Mouse (Mus musculus) ES-E14 (cell line): ENCODE results near the gene Unc5cl. TPM values are rescaled to one million over a fixed set of nuclear protein-coding genes. Genes with fewer than 3 reads are reported as not detected.

Source experiments
- DNase-seq: peaks from one replicate; pipeline ENCODE4 v3.0.0-alpha.2; 2013; ENCODE audit warnings: low read depth, low spot score
- H3K27ac ChIP-seq: 2 replicates; pipeline ENCODE4 v1.5.1; 2012; ENCODE audit warnings: low read depth, mild to moderate bottlenecking, low read length, moderate library complexity, mixed read lengths; ENCODE audit not compliant: poor library complexity, insufficient read depth, severe bottlenecking
- H3K36me3 ChIP-seq: 2 replicates; pipeline ENCODE4 v1.6.1; 2012; ENCODE audit warnings: mild to moderate bottlenecking, low read length, moderate library complexity, mixed read lengths; ENCODE audit not compliant: control insufficient read depth, poor library complexity, insufficient read depth, severe bottlenecking
- H3K4me1 ChIP-seq, 2 experiments: fragments of 150-350 bp in 1 of 2; sonication (generic) in 1 of 2; 2 replicates each; pipeline ENCODE4 v1.6.1; 2012; ENCODE audit warnings: low read length in 2 of 2, mild to moderate bottlenecking in 1 of 2, mixed read lengths in 1 of 2; ENCODE audit not compliant: control insufficient read depth in 2 of 2, insufficient read depth in 2 of 2, poor library complexity in 1 of 2
- H3K4me3 ChIP-seq, 2 experiments: fragments of 150-350 bp in 1 of 2; sonication (generic) in 1 of 2; 2 replicates each; pipeline ENCODE4 v1.5.1; 2012; ENCODE audit warnings: low read length in 2 of 2, low read depth in 1 of 2, mild to moderate bottlenecking in 1 of 2, mixed read lengths in 1 of 2; ENCODE audit not compliant: insufficient read depth in 1 of 2, poor library complexity in 1 of 2, severe bottlenecking in 1 of 2
- H3K9ac ChIP-seq: 2 replicates; pipeline ENCODE4 v1.6.1; 2012; ENCODE audit warnings: low read depth, mild to moderate bottlenecking, low read length, mixed read lengths; ENCODE audit not compliant: poor library complexity, insufficient read depth, severe bottlenecking
- H3K9me3 ChIP-seq: fragments of 150-350 bp; sonication (generic); 2 replicates; pipeline ENCODE4 v1.6.1; 2012; ENCODE audit warnings: low read depth, mild to moderate bottlenecking, low read length; ENCODE audit not compliant: control insufficient read depth, insufficient read depth
- CHD2 ChIP-seq: IDR thresholded peaks from 2 replicates; pipeline ENCODE4 v1.6.1; 2014; ENCODE audit warnings: mild to moderate bottlenecking, low read depth, low read length, inconsistent platforms
- HCFC1 ChIP-seq: IDR thresholded peaks from 2 replicates; pipeline ENCODE4 v1.6.1; 2012; ENCODE audit warnings: low read length, inconsistent platforms, borderline replicate concordance; ENCODE audit not compliant: insufficient read depth
- MAFK ChIP-seq: IDR thresholded peaks from 2 replicates; pipeline ENCODE4 v1.6.1; 2014; ENCODE audit warnings: mild to moderate bottlenecking, low read depth, low read length, inconsistent platforms; ENCODE audit not compliant: insufficient read depth
- ZC3H11A ChIP-seq: IDR thresholded peaks from 2 replicates; pipeline ENCODE4 v1.6.1; 2012; ENCODE audit warnings: low read depth, mild to moderate bottlenecking, inconsistent platforms, low read length, borderline replicate concordance
- ZNF384 ChIP-seq: IDR thresholded peaks from 2 replicates; pipeline ENCODE4 v1.6.1; 2012; ENCODE audit warnings: low read depth, low read length, inconsistent platforms
- in situ Hi-C, 2 experiments: fragments of 600-800 bp; cut with MboI; formaldehyde crosslinking; loops; one replicate each; pipeline ENCODE4 v1.15.1; 2025; ENCODE audit warnings: low sequenced_read_pairs in 2 of 2, inconsistent platforms in 1 of 2; ENCODE audit not compliant: unreplicated experiment in 2 of 2
- total RNA-seq: library from RNA; depleted of rRNA; stranded (reverse); fragments of 300-350 nt; gene quantifications from 2 replicates; pipeline ENCODE4 v1.2.3, GENCODE M21; 2012

Unc5cl gene
- total RNA-seq, 1 experiment, result 1.2 TPM

DNA sequence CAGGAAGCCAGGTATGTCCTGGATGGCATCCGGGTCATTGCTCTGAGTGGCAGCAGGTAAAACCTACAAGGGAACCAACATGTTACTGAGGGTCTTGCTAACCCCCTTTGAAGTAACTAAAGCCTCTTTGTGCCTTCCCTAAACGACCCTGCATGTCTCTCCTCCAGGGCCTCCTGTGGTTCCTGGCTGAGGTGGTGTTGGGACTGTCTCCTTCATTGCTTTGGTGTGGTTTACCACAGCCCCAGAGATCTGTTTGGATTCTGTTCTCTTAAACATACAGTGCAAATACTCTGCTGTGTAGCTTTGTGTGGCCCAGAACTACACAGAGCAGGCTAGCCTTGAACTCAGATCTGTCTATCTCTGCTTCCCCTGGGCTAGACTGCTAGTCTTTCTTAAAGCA, 35.1 kb upstream of the Unc5cl start:
- no peak for DNase-seq
- Histone ChIP-seq H3K9me3 (no peaks in the 10 kb centered on the region), H3K9ac (no peak overlapping the region), H3K4me1 (peaks cover 0 to 5% of the 10 kb centered on the region in 2 experiments; a peak in 2 of 4 replicates), H3K4me3 (no peak overlapping the region), H3K27ac (no peak overlapping the region), H3K36me3 (peaks cover 27% of the 10 kb centered on the region)
- in situ Hi-C loops, result no loop called here
- TF ChIP-seq HCFC1 (no peak), ZNF384 (no peak), ZC3H11A (no peak), CHD2 (no peak), MAFK (no peak)

DNA sequence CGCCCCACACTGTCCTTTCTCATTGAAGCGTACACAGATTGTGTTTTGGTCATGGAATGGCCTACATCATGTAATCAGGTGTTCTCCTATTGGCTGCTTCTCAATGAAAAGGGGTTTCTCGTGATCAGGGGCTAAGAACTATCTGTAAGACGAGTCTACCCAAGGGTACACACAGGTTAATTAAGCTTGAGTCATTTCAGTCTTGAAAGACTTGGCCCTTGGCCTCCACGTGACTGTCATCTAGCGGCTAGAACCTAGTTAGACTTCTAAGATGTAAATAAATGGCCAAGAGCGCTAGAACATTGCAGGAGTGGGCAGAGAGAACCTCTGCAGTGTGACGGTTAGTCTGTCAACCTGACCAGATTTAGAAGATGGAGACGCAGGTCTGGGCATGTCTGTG, 30.5 kb upstream of the Unc5cl start:
- in situ Hi-C loops, result no loop called here
- no peaks in the 10 kb centered on the region for H3K36me3 ChIP-seq
- no peak for DNase-seq
- no peaks in the 10 kb centered on the region for H3K9me3 ChIP-seq
- peaks cover 0 to 29% of the 10 kb centered on the region in 2 experiments; a peak in 3 of 4 replicates for H3K4me1 ChIP-seq
- H3K9ac ChIP-seq, result no peak overlapping the region
- TF ChIP-seq ZC3H11A (no peak), CHD2 (no peak), ZNF384 (no peak), MAFK (no peak)
- H3K4me3 ChIP-seq, result no peak overlapping the region
- H3K27ac ChIP-seq, result no peak overlapping the region

DNA sequence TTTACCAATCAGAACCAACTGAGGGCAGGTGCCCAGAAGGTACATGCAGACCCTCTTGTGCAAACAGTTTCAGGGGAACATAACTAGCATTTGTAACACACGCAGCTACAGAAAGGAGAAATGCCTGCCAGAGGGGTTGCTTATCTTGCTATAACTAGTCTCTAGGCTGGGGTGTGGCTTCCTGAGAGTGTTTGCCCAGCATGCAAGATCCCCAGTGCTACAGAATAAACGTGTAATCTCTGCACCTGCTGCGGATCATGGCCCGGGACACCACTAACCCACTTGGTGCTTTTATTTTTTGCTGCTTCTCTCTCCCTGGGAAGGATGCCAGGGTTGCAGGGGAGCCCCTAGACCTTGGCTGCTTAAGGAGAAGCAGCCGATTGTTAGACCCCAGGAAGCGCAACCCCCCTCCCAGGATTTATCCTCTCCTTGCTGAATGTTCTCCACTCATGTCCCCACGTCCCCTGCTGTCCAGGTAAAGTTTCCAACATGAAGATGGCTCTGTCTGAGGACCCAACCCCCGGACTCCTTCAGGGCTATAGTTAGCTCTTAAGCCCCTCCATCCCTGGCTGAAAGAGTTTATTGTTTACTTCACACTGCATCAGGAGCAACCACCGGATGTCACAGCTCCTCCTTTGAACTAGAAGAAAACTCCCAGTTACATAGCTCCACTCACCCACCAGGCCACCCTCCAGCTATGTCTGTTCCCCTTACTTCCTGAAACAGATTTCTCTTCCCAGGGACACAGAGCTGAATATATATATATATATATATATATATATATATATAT, 28.7 kb upstream of the Unc5cl start:
- peaks cover 3 to 36% of the 10 kb centered on the region in 2 experiments for H3K4me1 ChIP-seq
- 0 out of 2 replicates have a peak overlapping the region, but pooled peaks have one; percentile 30 for H3K27ac ChIP-seq
- TF ChIP-seq MAFK, result no peak
- TF ChIP-seq HCFC1, result no peak
- no peak for TF ChIP-seq ZNF384
- TF ChIP-seq CHD2, result no peak
- TF ChIP-seq ZC3H11A, result no peak
- H3K36me3 ChIP-seq, result no peaks in the 10 kb centered on the region
- no peaks in the 10 kb centered on the region for H3K9me3 ChIP-seq
- in situ Hi-C loops, result no loop called here
- H3K9ac ChIP-seq, result no peak overlapping the region
- DNase-seq, result no peak
- H3K4me3 ChIP-seq, result no peak overlapping the region

DNA sequence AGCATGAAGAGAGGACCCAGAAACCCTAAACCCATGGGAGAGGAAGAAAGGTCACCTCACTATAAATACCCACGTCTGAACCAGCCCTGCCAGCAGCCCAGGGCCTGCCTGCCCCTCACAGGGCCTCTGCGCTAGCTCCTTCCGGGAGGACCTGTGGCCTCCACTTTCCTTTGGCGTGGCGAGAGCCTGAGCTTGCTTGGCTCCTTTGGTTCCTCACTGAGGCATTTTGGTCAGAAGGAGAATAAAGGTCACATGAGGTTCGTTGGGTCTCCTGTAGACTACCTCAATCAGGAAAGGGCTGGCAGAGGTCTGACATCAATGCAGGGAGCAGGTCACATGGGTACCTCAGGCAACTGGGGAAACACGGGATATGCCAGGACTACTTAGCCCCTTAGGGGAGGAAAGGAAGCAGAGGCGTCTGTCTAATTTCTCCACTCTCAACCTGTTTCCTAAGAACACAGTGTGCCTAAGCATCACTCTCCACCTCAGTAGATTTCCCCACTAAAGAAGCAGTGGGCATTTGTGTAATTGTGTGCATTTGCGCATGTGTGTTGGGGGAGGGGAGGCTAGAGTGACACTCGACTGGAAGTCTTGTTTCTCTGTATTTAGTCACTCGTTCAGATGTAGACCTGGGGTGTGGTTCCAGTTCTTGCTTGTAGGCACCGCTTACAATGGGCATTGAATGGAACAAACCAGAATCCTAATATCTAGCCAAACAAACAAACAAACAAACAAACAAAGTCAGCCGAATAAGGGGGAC, 27.5 kb upstream of the Unc5cl start:
- Histone ChIP-seq H3K4me1 (peaks cover 9 to 47% of the 10 kb centered on the region in 2 experiments), H3K4me3 (no peak overlapping the region), H3K9me3 (no peaks in the 10 kb centered on the region), H3K27ac (peak overlapping the region; percentile 61; the same call in 1 of the 2 replicates), H3K9ac (peak overlapping the region; percentile 10; the same call in 1 of the 2 replicates), H3K36me3 (no peaks in the 10 kb centered on the region)
- no peak for DNase-seq
- in situ Hi-C loops, result no loop called here
- no peak for TF ChIP-seq HCFC1
